Mouse (Mus musculus) large intestine, adult 2 months (tissue): ENCODE measurements around the gene Psmc5. TPM values are rescaled to one million over a fixed set of nuclear protein-coding genes. Genes with fewer than 3 reads are reported as not detected.
"Not testable (repeated sequence)": the region's sequence is repeated elsewhere in the genome, so short reads cannot be mapped to it uniquely, and the experiment has no call there.

ENCODE experiments used
- DNase-seq: peaks from one replicate; pipeline ENCODE4 v3.0.0-alpha.2; 2012; ENCODE audit warnings: low read depth, low spot score
- WGBS: fragments of 180-500 bp; shearing (Covaris S2); methylation state at CpG from one replicate; pipeline ENCODE4 v1.1.7; 2018; 5-methylcytosine and 5-hydroxymethylcytosine counted together
- polyA plus RNA-seq: library from polyadenylated mRNA; depleted of rRNA; stranded (reverse); fragments of >200 nt; gene quantifications from 2 replicates; pipeline ENCODE4 v1.2.3, GENCODE M21; 2012; rRNA removed

The Psmc5 gene
- polyA plus RNA-seq = 55.5 and 62.4 TPM in 2 replicates

DNA sequence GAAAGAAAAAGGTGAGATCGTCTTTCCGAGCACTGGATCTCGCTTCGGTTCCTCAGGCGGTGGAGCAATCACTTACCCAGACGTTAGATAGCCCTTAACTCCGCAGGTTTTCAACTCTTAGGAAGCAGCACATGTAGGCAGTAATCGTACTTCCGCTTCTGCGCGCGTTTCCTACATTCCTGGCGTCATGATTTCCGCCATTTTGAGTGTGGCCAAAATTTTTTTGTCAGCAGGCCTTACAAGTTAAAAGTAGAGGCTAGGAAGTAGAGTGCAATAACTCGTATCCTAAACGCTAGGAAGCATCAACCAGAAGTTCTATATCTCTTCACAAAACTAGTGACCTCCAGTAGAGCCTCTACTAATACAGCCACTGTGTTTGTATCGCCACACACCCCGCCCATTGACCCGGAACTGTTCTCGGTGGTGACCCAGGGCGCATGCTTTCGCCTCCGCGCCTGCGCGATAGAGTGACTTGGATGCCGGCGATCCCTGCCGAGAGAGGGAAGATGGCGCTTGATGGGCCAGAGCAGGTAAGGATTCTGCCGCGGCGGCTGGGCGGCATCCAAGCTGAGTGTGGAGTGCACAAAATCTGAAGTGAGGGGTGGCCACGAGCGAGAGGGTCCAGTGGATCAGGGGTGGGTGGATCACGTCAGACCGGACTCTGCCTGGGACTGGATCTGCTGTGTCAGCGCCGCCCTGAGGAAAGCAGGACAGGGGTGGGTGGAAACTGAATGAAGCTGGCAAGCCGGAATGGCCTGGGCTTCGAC, at the start of gene Psmc5, which contains the start of gene Ftsj3:
Psmc5 (plus strand) TSS at position 470 of the 767 bp plus-strand sequence.
Ftsj3 (minus strand) TSS at position 395 of the 767 bp plus-strand sequence.
- WGBS = under 1% methylated on average over 42 of the region's 42 CpGs
- peak; percentile 90 for DNase-seq

DNA sequence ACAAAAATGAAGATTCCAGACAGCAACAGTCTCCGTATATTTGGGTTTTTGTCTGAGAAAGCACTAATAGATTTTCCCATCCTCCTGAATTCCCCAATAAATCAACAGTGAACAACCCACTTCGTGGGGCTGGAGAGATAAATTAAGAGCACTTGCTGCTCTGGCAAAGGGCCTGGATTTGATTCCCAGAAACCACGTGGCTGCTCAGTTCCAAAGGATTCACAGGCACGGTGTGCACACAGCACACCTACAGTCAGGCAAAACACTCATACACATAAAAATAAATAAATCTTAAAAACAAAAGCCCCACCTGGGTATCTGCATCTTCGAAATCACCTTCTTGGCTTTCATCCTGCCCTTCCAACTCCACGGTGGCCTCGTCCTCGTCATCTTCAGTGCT, 43.2 kb upstream of the Psmc5 start:
- 85% methylated on average over 8 of the region's 8 CpGs for WGBS
- no peak for DNase-seq

DNA sequence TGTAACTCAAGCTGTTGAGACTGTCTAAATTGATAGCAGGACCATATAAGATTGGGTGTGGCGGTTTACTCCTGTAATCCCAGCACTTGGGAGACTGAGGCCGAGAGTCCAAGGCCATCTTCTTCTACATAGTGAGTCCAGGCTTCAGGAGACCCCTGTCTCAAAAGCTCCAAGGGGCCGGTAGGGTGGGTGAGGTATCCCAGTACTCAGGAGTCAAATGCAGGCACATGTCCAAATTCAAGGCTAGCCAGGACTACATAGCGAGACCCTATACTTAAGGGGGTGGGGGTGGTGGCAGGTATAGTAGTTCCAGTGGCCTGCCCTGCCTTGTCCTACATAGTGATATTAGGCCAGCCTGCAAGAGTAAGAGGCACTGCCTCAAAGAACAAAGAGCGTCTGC, 41.1 kb upstream of the Psmc5 start:
- 63% methylated on average over 5 of the region's 5 CpGs for WGBS
- no peak for DNase-seq

DNA sequence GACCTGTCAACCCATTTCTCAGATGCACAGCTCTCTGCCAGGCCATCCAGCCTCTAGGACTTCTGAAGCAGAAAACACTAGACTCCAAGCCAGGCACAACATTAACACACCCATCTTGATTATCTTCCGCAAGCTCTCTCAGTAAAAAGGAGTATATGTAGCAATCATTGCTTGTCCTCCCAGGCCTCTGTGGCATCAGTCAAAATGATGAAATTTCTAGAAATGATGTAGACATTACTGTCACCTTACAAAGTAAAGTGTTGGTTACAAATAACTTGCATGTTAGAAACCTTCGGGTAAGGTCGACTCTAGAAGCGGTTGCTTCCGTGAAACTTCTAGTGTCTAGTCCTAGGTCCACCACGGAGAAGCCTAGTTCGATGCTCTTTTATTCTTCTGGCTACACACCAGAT, 40.5 kb upstream of the Psmc5 start:
- 6% methylated on average over 7 of the region's 7 CpGs for WGBS
- no peak for DNase-seq

DNA sequence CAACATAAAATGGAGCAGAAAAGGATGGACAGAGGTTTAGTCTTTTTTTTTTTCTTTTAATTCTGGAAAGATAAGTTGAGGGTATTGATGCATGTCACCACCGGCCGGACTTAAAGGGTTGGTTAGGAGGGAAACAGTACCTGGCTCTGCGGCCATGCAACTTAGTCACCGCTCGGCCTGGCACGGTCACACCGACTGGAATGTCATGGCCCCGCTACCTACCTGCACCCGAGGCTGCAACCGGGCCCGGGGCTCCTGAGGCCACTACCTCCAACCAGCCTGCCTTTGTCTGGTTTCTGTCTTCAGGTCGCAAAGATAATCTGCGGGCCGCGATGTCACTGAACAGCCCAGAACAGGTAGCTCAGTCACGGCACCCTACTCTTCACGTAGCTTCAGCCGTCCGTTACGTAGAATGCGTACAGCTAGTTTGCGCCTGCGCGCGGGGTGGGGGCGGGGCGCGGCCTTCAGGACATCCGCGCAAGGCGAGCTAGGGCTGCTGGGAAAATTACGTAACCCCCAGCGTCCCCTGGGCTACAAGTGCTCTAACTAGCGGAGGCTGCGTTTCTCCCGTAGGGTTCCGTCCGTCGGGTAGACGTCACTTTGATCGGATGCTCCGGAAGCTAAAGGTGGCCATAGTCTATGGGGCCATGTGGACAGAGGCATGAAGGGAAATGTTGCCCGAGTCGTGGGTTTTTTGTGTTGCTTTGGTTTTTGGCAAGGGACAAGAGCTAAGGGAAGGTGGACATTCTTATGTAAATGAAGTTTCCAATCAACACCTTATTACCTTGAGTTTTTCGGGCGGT, 39.8 kb upstream of the Psmc5 start, which contains the start of gene Ccdc47:
Ccdc47 (minus strand) TSS at position 418 of the 803 bp plus-strand sequence.
- under 1% methylated on average over 46 of the region's 46 CpGs for WGBS
- peak; percentile 96 for DNase-seq

DNA sequence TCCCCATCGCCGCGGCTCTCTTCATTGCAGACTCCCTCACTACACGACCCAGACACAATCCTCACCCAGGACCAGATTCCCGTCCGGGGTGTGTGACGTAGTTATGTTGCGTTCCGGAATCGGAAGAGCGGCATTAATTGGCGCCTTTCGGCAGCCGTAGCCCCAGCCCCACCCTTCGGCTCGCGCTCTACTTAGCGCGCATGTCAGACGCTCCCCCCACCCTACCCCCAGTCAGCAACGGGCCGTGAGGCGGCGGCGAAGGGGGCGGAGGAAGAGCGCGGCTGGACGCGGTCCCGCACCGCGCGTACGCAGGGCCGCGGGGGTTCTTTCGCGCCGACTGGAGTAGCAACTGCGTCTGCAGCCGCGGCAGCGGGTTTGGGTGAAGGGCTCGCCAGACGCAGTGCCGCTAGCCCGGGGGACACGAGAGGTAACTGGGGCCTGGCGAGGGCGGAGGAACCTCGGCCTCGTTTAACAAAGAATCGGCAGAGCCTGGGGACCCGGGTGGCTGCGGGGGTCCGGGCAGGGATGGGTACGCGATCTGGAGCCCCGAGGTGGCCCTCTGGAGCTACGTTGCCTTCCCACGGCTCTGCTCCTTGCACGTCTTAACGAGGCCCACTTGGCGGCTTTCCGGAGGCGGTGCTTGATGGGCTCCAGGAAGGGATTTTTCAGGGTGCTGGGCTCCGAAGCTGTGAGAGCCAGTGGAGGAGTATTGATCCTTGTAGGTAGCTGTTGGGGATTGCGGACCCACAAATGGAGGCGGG, 39.0 kb upstream of the Psmc5 start, which contains the start of gene Ddx42:
Ddx42 (plus strand) TSS at position 197 of the 761 bp plus-strand sequence.
- WGBS = under 1% methylated on average over 70 of the region's 70 CpGs
- peak; percentile 75 for DNase-seq

DNA sequence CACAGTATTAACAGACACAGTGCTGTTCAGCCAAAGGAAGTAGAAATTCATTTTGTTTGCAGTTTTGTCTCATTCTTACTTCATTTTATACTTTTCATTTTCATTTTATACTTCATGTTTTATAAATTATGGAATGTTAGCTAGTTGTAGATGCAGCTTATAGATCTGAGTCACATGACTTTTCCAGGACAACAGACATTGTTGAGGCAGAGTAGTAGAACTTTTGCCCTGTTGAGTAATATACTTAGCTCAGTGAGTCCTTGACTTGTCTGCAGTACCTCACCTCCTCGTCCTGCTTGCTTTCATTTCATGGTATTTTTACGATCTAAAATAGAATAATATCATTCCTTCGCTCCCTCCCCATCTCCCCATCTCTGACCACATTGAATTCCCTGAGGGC, 35.4 kb upstream of the Psmc5 start:
- 58% methylated on average over 3 of the region's 3 CpGs for WGBS
- no peak for DNase-seq

DNA sequence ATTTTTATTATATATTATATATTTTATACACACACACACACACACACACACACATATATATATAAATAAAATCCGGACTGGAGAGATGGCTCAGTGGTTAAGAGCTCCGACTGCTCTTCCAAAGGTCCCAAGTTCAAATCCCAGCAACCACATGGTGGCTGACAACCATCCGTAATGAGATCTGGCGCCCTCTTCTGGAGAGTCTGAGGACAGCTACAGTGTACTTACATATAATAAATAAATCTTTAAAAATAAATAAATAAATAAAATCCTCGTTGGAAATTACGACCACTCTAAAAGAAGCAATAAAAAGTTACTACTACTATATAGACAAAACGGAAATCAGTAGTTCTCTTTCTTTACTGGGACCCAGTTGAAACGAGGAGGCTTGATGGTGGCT, 22.0 kb upstream of the Psmc5 start:
- not testable (repeated sequence) for DNase-seq
- 66% methylated on average over 8 of the region's 8 CpGs for WGBS

DNA sequence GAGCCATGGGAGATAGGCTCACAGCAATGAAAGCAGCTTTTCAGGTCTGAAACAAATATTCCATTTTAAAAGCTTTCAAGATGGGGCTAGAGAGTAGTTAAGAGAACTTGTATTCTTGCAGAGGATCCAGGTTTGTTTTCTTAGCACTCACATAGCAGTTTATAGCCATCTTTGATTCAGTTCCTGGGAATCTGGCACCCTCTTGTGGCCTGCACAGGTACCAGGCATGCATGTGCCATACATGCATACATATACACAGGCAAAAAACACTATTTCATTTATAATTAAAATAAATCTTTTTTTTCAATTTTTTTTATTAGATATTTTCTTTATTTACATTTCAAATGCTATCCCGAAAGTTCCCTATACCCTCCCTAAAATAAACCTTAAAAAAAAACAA, 9.1 kb upstream of the Psmc5 start:
- 93% methylated on average over 1 of the region's 1 CpGs for WGBS
- DNase-seq = no peak

DNA sequence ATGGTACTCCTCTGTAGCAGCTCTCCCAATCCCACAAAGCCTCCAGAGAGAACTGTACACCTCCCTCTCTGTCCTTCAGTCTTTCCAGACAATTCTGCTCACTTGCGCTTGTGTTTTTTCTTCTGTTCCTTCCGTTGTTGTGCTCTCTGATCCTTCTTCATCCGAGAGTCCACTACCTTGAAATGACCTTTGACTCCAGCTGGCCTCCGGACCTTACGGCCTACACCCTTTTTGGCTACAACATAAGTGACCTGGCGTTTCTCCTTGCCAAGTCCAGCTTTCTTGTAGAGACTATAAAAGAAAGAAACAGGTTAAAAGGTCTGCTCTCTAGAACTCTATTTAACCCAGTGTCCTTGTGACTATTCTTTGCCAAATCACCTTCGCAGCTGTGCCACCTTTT, 6.6 kb upstream of the Psmc5 start:
- 70% methylated on average over 7 of the region's 7 CpGs for WGBS
- DNase-seq = no peak

DNA sequence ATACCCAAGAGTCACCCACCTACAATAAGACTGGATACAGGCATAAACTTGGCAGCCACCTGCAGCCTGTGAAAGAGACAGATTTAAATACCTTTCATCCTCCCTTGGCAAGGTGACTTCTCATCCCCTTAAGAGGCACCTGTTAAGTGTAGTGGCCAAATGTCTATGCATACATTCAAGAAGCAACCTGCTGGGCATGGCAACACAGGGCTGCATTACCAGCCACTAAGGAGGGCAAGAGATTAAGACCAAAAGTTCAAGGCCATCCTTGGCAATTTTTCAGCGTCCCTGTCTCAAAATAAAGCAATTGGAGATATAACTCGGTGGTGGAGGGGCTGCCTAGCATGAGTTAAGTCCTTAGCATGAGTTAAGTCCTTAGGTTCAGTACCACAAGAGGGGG, 1.2 kb upstream of the Psmc5 start:
- 6% methylated on average over 2 of the region's 2 CpGs for WGBS
- no peak for DNase-seq

DNA sequence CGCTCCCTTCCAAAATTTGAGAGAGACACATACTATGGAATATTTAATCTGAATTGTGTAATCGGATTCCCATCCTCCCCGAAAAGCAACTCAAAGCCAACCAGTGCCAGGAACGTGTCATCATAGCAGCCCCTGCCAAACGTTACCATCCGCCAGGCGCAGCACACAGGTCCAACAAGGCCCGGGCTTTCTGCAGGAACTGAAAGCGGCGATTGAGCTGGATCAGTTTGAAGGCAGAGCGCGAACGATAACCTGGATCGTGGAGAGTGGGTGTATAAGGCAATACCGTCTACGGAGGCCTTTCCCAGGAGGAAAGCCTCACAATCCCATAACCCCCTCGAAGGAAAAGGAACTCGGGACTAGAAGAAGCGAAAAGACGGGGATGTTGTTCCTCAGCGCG, 780 bp upstream of the Psmc5 start:
- DNase-seq = no peak

DNA sequence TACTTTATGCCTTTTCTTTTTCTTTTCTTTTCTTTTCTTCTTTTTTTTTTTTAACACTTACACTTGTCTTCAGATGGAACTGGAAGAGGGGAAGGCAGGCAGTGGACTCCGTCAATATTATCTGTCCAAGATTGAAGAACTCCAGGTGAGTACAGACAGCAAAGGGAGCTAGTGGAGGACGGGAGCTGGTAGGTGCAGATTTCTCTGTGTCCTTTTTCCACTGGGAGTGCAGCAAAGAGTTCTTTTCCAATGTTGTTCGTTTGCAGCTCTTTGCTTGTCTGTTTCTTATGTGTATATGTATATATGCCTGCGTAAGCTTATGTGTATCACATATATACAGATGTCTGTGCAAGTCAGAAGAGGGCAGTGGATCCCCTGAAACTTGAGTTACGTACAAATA, 821 bp downstream of the Psmc5 start:
- no peak for DNase-seq
- 50% methylated on average over 5 of the region's 5 CpGs for WGBS

More for the DNA sequence above, 780 bp upstream of the Psmc5 start:
- 2% methylated on average over 22 of the region's 22 CpGs for WGBS

DNA sequence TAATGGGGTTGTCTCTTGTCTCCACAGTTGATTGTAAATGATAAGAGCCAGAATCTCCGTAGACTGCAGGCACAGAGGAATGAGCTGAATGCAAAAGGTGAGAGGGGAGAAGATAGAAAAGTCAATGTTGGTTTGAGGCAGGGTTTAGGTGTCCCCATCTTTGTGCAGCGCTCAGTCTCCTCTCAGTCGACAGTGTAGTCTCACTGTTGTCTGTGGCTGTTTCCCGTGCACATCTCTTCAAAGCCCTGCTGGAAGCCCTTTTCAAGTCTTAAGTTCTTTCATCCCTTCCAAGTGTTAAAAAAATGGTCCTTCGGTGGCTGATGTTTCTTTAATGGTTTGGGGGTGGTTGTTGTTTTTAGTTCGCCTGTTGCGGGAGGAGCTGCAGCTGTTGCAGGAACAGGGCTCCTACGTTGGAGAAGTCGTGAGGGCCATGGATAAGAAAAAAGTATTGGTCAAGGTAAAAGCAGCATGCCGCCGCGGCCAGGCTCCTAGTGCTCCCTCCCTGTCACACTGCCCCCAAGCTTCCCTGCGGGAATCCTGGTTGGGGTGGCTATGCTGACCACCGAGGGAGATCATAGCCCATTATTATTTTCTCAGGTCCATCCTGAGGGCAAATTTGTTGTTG, 5.0 kb downstream of the Psmc5 start:
- DNase-seq = no peak
- 83% methylated on average over 14 of the region's 14 CpGs for WGBS

DNA sequence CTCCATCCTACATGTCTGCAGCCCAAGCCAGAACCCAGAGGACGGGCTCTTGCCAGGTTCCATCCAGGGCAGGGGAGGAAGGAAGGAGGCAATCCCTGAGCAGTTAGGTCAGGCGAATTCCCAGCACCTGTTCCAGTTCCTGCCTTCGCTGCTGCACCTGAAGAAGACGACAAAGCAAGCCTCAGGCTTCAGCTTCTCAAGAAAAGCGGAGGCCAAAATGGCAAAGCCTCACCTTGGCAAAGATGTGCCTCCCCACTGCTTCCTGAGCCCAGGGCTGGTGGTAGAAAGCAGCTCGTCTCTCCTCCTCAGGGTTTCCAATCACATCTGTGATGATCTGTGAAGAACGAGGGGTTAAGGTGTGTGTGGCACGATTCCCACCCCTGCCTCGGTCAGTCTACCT, 8.0 kb downstream of the Psmc5 start:
- WGBS = 81% methylated on average over 9 of the region's 9 CpGs
- no peak for DNase-seq

DNA sequence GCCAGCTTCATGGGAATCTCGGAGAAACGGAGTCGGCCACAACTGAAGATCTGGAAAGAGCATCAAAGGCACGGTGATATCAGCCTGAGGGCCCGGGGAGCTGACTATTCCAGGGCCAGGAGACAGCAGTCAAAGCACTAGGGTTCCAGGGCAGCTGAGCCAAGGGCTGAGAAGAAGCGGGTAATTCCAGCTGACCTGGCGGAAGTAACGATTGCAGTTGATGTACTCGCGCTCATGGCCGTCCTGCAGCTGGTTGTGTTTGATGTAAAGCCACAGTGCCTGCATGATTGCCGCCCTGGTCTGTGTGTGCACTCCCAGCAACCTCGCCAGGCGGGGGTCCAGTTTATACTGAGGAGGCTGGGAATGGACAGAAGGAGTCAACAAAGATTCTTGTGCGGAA, 9.0 kb downstream of the Psmc5 start:
- 85% methylated on average over 15 of the region's 15 CpGs for WGBS
- no peak for DNase-seq

DNA sequence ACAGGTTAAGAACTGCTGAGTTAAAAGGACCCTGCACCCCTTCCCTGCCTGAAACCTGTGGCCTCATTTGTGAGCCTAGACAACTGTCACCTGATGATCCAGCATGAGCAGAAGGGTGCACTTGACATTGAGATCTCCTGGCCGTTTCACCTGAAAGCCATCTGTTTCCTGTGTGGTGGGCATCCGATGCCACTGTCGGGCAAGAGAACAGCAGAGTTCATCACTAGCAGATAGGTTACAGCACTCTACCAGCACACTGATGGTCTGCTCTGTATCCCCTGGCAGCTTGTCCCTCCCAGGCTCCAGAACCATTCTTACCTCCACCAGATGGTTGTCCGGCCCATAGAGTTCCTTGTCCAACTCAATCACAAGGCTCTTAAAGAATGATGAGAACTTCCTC, 9.6 kb downstream of the Psmc5 start:
- DNase-seq = no peak
- WGBS = 83% methylated on average over 4 of the region's 4 CpGs

DNA sequence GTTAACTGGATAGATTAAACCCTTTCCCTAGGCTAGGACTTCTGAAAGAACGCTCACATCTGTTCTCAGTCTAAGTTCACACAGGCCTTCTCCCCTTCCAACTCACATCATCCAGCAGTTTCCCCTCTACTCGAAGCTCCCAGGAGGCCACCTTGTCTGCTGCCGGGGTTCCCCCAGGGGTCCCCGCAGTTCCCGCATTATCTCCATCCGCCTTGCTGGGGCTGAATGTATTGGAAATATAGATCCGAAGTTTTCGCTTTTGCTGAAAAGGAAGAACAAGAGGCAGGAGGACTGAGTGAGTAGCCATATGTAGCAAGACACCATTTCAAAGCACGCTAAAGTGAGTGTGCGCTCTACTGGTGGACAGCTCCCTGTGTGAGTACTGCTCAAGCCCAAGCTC, 10.5 kb downstream of the Psmc5 start:
- WGBS = 93% methylated on average over 10 of the region's 10 CpGs
- no peak for DNase-seq

DNA sequence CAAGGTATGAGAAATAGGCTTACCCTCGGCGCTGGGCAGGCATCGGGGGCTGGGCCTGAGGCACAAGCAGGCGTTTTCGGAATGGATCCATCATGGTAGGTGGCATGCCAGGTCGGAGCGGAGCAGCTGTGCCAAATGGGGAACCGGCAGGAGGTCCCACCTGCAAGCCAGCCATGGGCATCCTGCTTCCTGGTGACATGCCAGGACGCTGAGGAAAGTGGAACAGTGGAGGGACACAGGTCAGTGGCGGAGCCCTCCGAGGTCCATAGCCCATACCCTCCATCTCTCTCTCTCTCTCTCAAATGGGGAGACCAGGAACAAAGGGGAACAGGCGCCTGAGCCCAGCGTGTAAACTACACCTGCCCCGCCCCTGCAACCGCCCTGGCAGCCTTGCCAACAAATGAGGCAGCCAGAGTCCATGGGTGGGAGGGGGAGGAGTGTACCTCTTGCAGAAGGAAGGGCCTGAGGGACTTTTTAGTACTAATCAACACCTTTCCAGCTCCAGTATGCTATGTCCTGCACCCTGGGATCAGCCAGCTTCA, 11.4 kb downstream of the Psmc5 start:
- peak; percentile 76 for DNase-seq
- WGBS = 33% methylated on average over 15 of the region's 15 CpGs
